Mouse (Mus musculus): ENCODE data around the gene Wnt7a.

DNA sequence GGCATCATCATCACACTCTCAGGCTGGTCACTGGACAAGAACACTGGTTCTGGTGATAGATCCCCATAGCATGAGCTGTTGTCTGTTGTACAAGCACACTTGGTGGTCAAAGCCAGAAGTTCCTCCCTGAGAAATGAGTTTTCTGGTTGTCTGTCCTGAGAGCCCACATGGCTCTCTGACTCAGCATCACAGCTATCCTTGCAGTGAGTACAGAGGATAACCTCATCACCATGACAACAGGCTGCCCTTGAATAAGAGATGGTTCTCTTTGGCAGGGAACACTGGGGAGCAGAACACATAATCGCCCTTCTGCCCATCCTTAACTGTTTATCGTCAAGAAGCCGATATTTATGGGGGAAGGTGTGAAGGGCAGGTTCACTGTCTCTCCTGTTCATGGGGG lies 34.2 kb upstream of the Wnt7a start:
- TF ChIP-seq POLR2A (IDR thresholded peaks at IDR 0.05; ENCODE audit: borderline replicate concordance, extremely low read depth, low read depth, low read length) = no peak
- TF ChIP-seq CTCF (IDR thresholded peaks at IDR 0.05; ENCODE audit: insufficient read depth, low read length) = no peak
